Comparison of ENCODE assay signal across 21 mouse cellular contexts in genomic region chr12:72229451-72230196, GRCm38 (mm10). TPM values are rescaled to one million over a fixed set of nuclear protein-coding genes. Genes with fewer than 3 reads are reported as not detected.
A peak's percentile ranks its signal among the peaks of the same experiment; 100 is the strongest.
DNase-seq lines count a peak whose midpoint lies in the region; ATAC-seq and TF ChIP-seq lines count a peak whose summit lies in the region.
"Had no signal": no experiment of that assay in that cellular context is flagged by ENCODE, and none has a peak within 500 bp of the region (broad histone marks: within the 10 kb centered on the region; RNA-seq: fewer than 3 reads in every experiment).

No protein-coding gene starts in this region.

- H3K27ac ChIP-seq in hindbrain, embryonic 14.5 days = no peak overlapping the region
- H3K27ac ChIP-seq in hindbrain, embryonic 10.5 days = no peak overlapping the region
- H3K27ac ChIP-seq in cortical plate, adult 2 months (ENCODE audit: insufficient read depth, low read length) = 0 out of 2 replicates have a peak overlapping the region, but pooled peaks have one; percentile 23
- H3K27ac ChIP-seq: embryonic facial prominence, embryonic 13.5 days; intestine, embryonic 15.5 days; kidney, embryonic 15.5 days; limb, embryonic 13.5 days; liver, embryonic 15.5 days; neural tube, embryonic 12.5 days; stomach, postnatal 0 days had no signal

- TF ChIP-seq POLR2A in cortical plate, adult 2 months (IDR thresholded peaks at IDR 0.05; ENCODE audit: extremely low read depth, insufficient read depth, low read length) = no peak

- no peak for DNase-seq in cerebellum, adult 11-12 months
- no peak for DNase-seq in hindbrain, embryonic 14.5 days (ENCODE audit: low spot score)
- DNase-seq in hindbrain, embryonic 10.5 days (ENCODE audit: low spot score) = no peak
- peak; percentile 75 for DNase-seq in brain, adult 2 months (ENCODE audit: low read depth, low spot score)
- no peak for DNase-seq in lung, postnatal 25 days (ENCODE audit: low spot score)
- DNase-seq in kidney, postnatal 36 days = no peak
- DNase-seq: gastrocnemius, postnatal 10 days; heart, postnatal 14 days; lung, postnatal 14 days; spleen, adult 18-20 months; thymus, postnatal 4 days had no signal

- peaks cover 24% of the 10 kb centered on the region for H3K36me3 ChIP-seq in hindbrain, embryonic 14.5 days (replicated peaks; ENCODE audit: control insufficient read depth, insufficient read depth)
- H3K36me3 ChIP-seq in hindbrain, embryonic 10.5 days = no peaks in the 10 kb centered on the region
- H3K36me3 ChIP-seq: embryonic facial prominence, embryonic 13.5 days; intestine, embryonic 15.5 days; kidney, embryonic 15.5 days; limb, embryonic 13.5 days; liver, embryonic 15.5 days; neural tube, embryonic 12.5 days had no signal

- 66% methylated on average over 8 of the region's 8 CpGs for WGBS in hindbrain, embryonic 14.5 days
- WGBS in hindbrain, embryonic 10.5 days = 83% methylated on average over 8 of the region's 8 CpGs

- TF ChIP-seq CTCF in cortical plate, adult 2 months (IDR thresholded peaks at IDR 0.05; ENCODE audit: extremely low read depth, insufficient read depth, low read length) = no peak

- H3K27me3 ChIP-seq in hindbrain, embryonic 14.5 days (ENCODE audit: control insufficient read depth, insufficient read depth, low read length) = no peaks in the 10 kb centered on the region
- no peaks in the 10 kb centered on the region for H3K27me3 ChIP-seq in hindbrain, embryonic 10.5 days (ENCODE audit: insufficient read depth, poor library complexity, severe bottlenecking)
- H3K27me3 ChIP-seq: CH12.LX; embryonic facial prominence, embryonic 13.5 days; intestine, embryonic 15.5 days; liver, embryonic 15.5 days; neural tube, embryonic 12.5 days had no signal

- ATAC-seq in cerebellum, adult (ENCODE audit: insufficient number of reproducible peaks, low FRiP score, low TSS enrichment) = peak; percentile 53
- no peak for ATAC-seq in hindbrain, embryonic 14.5 days (ENCODE audit: low FRiP score)
- ATAC-seq: intestine, embryonic 15.5 days had no signal

- no peaks in the 10 kb centered on the region for H3K9me3 ChIP-seq in hindbrain, embryonic 14.5 days (ENCODE audit: control insufficient read depth, low read length)
- no peaks in the 10 kb centered on the region for H3K9me3 ChIP-seq in hindbrain, embryonic 10.5 days
- H3K9me3 ChIP-seq: embryonic facial prominence, embryonic 13.5 days; intestine, embryonic 15.5 days; kidney, embryonic 15.5 days; limb, embryonic 13.5 days; liver, embryonic 15.5 days; neural tube, embryonic 12.5 days had no signal

- peaks cover 62% of the 10 kb centered on the region for H3K4me1 ChIP-seq in hindbrain, embryonic 14.5 days (replicated peaks; ENCODE audit: control insufficient read depth, insufficient read depth, low read length)
- 0 out of 2 replicates have a peak, but pooled peaks cover 1% of the 10 kb centered on the region for H3K4me1 ChIP-seq in hindbrain, embryonic 10.5 days (replicated peaks)
- H3K4me1 ChIP-seq in cortical plate, adult 2 months (ENCODE audit: control insufficient read depth, insufficient read depth, low read length) = peaks cover 20% of the 10 kb centered on the region
- H3K4me1 ChIP-seq: embryonic facial prominence, embryonic 13.5 days; intestine, embryonic 15.5 days; kidney, embryonic 15.5 days; limb, embryonic 13.5 days; liver, embryonic 15.5 days had no signal

- H3K4me2 ChIP-seq in hindbrain, embryonic 14.5 days (replicated peaks) = peak overlapping the region; percentile 13; the same call in 1 of the 2 replicates
- H3K4me2 ChIP-seq: embryonic facial prominence, embryonic 13.5 days; intestine, embryonic 15.5 days; kidney, embryonic 15.5 days; limb, embryonic 13.5 days; liver, embryonic 15.5 days; neural tube, embryonic 12.5 days had no signal

- no peak overlapping the region for H3K4me3 ChIP-seq in hindbrain, embryonic 14.5 days (replicated peaks; ENCODE audit: low read length)
- H3K4me3 ChIP-seq in hindbrain, embryonic 10.5 days = no peak overlapping the region
- H3K4me3 ChIP-seq in cortical plate, adult 2 months (ENCODE audit: insufficient read depth, low read length) = no peak overlapping the region
- H3K4me3 ChIP-seq: embryonic facial prominence, embryonic 13.5 days; intestine, embryonic 15.5 days; kidney, embryonic 15.5 days; limb, embryonic 13.5 days; liver, embryonic 15.5 days; neural tube, embryonic 12.5 days had no signal

- H3K9ac ChIP-seq in hindbrain, embryonic 14.5 days = no peak overlapping the region
- H3K9ac ChIP-seq: embryonic facial prominence, embryonic 13.5 days; intestine, embryonic 15.5 days; kidney, embryonic 15.5 days; limb, embryonic 13.5 days; liver, embryonic 15.5 days; neural tube, embryonic 12.5 days had no signal

RNA-seq across cellular contexts. Expression of gene Ccdc175, which starts 44.8 kb away (rescaled TPM):
- 0.08 TPM in 1 of 2 replicates, not detected in the other for polyA plus RNA-seq in hindbrain, embryonic 14.5 days (2014; fragmentation: Nextera tagmentation; extraction: Ambion mirVana)
- polyA plus RNA-seq in hindbrain, embryonic 10.5 days (2016; fragmentation: Nextera tagmentation; extraction: Ambion mirVana) = not detected in 2 replicates
- not detected in 2 replicates for polyA plus RNA-seq in cortical plate, adult 2 months (2012; rRNA removed)
- polyA plus RNA-seq: embryonic facial prominence, embryonic 13.5 days; intestine, embryonic 15.5 days; kidney, embryonic 15.5 days; limb, embryonic 13.5 days; liver, embryonic 15.5 days; neural tube, embryonic 12.5 days; stomach, postnatal 0 days had no signal
